Mouse (Mus musculus) C2C12 (cell line): Measurements from ENCODE around the gene Lin9.
"Not testable (repeated sequence)": the region's sequence is repeated elsewhere in the genome, so short reads cannot be mapped to it uniquely, and the experiment has no call there.

ENCODE experiments used
- CEBPB ChIP-seq: IDR thresholded peaks from one replicate; pipeline ENCODE4 v1.6.1; 2011; ENCODE audit warnings: low read depth, mild to moderate bottlenecking, control low read depth, moderate library complexity
- CTCF ChIP-seq: IDR thresholded peaks from one replicate; pipeline ENCODE4 v1.5.1; 2011; ENCODE audit not compliant: control insufficient read depth, insufficient read depth, insufficient read length
- FOSL1 ChIP-seq: IDR thresholded peaks from one replicate; pipeline ENCODE4 v1.8.0; 2011; ENCODE audit warnings: mild to moderate bottlenecking, low read length; ENCODE audit not compliant: poor library complexity, insufficient read depth, severe bottlenecking
- MAX ChIP-seq: IDR thresholded peaks from one replicate; pipeline ENCODE4 v1.6.1; 2011; ENCODE audit warnings: mild to moderate bottlenecking, control low read depth
- MYOD1 ChIP-seq: IDR thresholded peaks from one replicate; pipeline ENCODE4 v1.6.1; 2011; ENCODE audit warnings: low read depth; ENCODE audit not compliant: control insufficient read depth, insufficient read length
- MYOG ChIP-seq: IDR thresholded peaks from one replicate; pipeline ENCODE4 v1.6.1; 2011; ENCODE audit not compliant: control insufficient read depth, insufficient read length; ENCODE audit errors: extremely low read depth
- USF1 ChIP-seq: IDR thresholded peaks from one replicate; pipeline ENCODE4 v1.6.1; 2011; ENCODE audit warnings: low read depth, mild to moderate bottlenecking, control low read depth, moderate library complexity

GRCm38 (mm10) chr1:180611842-180612241 lies 29.1 kb upstream of the Lin9 start:
- TF ChIP-seq CTCF, MYOD1, CEBPB, USF1, MAX, MYOG, FOSL1: not testable (repeated sequence)
